Mouse (Mus musculus): Measurements from ENCODE around the gene Mbd3. TPM values are rescaled to one million over a fixed set of nuclear protein-coding genes. Genes with fewer than 3 reads are reported as not detected.
A peak's percentile ranks its signal among the peaks of the same experiment; 100 is the strongest.

Mbd3 gene
- polyA plus RNA-seq, 1 experiment from 2014 or later, result 216 TPM

DNA sequence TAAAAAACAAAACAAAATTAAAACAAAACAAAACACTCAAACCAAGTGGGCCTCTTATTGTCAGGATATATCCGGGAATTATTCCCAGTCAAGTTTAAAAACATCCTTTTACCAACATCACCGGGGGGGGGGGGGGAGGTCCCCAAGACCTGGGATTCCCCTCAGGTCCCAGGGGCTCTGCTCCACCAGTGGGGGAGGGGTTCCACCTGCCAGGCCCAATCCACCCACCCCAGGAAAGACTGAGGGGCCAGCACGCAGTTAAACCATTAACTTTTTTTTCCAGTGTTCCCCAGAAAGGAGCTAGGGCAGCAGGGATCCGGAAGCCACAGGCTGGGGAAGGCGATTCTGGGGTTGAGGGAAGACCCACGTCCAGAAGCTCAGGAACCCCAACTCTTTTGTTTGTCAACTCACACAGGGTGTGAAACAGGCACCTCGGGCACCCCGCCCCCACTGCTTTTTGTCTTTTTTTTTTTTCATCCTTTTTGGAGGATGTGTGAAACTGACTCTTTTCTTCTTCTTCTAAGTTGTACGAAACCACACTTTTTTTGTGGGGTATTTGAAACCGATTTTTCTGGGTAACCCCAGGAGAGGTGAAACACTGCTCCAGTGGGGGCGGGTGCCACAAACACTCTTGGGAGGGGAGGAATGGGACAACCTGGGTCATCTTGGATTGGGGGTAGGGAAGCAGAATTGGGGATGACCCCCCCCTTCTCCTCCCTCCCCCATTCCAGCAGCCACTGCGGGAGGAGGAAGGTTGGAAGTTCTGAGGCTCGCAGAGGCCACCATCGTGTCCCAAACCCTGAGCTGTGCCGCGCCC, 32.4 kb upstream of the Mbd3 start:
- no peak for DNase-seq (ENCODE audit: low spot score)
- Histone ChIP-seq H3K27me3 (replicated peaks; ENCODE audit: control insufficient read depth, insufficient read depth, low read length) (no peaks in the 10 kb centered on the region), H3K4me1 (ENCODE audit: control insufficient read depth, insufficient read depth, low read length) (peaks cover 5% of the 10 kb centered on the region; the same call in 1 of the 2 replicates), H3K4me3 (ENCODE audit: low read depth, low read length) (peak overlapping the region; percentile 84), H3K36me3 (ENCODE audit: control insufficient read depth, insufficient read depth, low read length) (peaks cover 44% of the 10 kb centered on the region), H3K27ac (ENCODE audit: low read depth, low read length) (peak overlapping the region; percentile 28; the same call in 1 of the 2 replicates), H3K9ac (ENCODE audit: low read length) (peak overlapping the region; percentile 96), H3K4me2 (ENCODE audit: low read length) (peak overlapping the region; percentile 64), H3K9me3 (replicated peaks; ENCODE audit: control insufficient read depth, low read length) (no peaks in the 10 kb centered on the region)
- no peak for ATAC-seq
- WGBS, result 15% methylated on average over 15 of the region's 16 CpGs

DNA sequence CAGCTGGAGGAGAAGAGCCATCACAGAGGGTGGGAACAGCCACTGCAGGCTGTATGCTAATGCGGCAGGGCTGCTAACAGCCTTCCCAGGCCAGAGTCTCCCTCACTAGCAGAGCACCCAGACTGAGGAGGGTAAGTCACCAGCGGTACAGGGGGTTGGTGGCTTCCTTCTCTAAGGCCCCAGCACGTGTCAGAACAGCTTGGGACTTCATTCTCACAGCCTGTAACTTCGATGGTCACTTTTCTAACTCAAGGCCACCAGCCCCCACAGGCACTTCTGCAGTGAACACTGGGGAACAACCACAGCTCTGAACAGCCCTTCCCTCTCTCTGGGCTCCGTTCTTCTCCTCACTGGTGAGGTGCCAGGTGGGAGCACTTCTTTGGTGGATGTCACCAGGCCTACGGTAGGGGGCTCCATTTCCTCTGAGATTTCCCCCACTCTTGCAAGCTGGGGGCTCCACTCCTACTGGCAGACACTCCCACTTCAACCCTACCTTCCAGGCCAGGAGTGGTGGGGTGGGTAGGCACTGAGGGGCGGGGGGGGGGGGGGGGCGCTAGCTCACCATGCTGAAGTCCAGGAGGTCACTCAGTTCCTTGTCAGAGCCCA, 31.1 kb upstream of the Mbd3 start:
- no peak overlapping the region for H3K4me3 ChIP-seq (ENCODE audit: low read depth, low read length)
- no peak overlapping the region for H3K27ac ChIP-seq (ENCODE audit: low read depth, low read length)
- WGBS, result 86% methylated on average over 8 of the region's 8 CpGs
- peaks cover 5% of the 10 kb centered on the region; the same call in 1 of the 2 replicates for H3K4me1 ChIP-seq (ENCODE audit: control insufficient read depth, insufficient read depth, low read length)
- no peak overlapping the region for H3K9ac ChIP-seq (ENCODE audit: low read length)
- no peaks in the 10 kb centered on the region for H3K9me3 ChIP-seq (replicated peaks; ENCODE audit: control insufficient read depth, low read length)
- 0 out of 2 replicates have a peak overlapping the region, but pooled peaks have one; percentile 64 for H3K4me2 ChIP-seq (ENCODE audit: low read length)
- no peaks in the 10 kb centered on the region for H3K27me3 ChIP-seq (replicated peaks; ENCODE audit: control insufficient read depth, insufficient read depth, low read length)
- H3K36me3 ChIP-seq (ENCODE audit: control insufficient read depth, insufficient read depth, low read length), result peaks cover 57% of the 10 kb centered on the region
- ATAC-seq (no peak), DNase-seq (ENCODE audit: low spot score) (no peak)

DNA sequence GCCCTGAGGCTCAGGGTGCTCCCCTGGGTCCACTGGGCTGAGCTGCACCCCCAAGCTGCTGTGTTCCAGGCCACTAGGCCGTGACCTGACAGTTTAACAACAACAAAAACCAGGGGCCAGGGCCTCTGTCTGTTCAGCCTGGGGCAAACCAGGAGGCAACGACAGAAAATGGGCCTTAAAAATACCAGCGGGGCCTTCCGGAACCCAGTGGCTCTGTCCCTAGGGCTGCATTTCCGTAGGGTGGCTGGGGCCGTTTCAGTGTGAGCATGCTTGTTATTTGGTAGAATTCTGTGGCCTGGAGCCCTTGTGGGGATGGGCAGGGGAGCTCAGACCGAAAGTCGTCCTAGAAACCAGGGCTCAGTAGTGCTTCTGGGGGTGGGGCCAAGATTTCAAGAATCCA, 30.4 kb upstream of the Mbd3 start:
- Histone ChIP-seq H3K36me3 (ENCODE audit: control insufficient read depth, insufficient read depth, low read length) (peaks cover 64% of the 10 kb centered on the region), H3K4me3 (ENCODE audit: low read depth, low read length) (no peak overlapping the region), H3K27ac (ENCODE audit: low read depth, low read length) (no peak overlapping the region), H3K4me1 (ENCODE audit: control insufficient read depth, insufficient read depth, low read length) (peaks cover 5% of the 10 kb centered on the region; the same call in 1 of the 2 replicates), H3K9me3 (replicated peaks; ENCODE audit: control insufficient read depth, low read length) (no peaks in the 10 kb centered on the region), H3K4me2 (ENCODE audit: low read length) (no peak overlapping the region), H3K27me3 (replicated peaks; ENCODE audit: control insufficient read depth, insufficient read depth, low read length) (no peaks in the 10 kb centered on the region), H3K9ac (ENCODE audit: low read length) (no peak overlapping the region)
- no peak for DNase-seq (ENCODE audit: low spot score)
- no peak for ATAC-seq
- WGBS, result 81% methylated on average over 8 of the region's 8 CpGs

GRCm38 (mm10) chr10:80425041-80425440, 25.7 kb upstream of the Mbd3 start:
- ATAC-seq (no peak), DNase-seq (ENCODE audit: low spot score) (no peak)
- Histone ChIP-seq H3K27me3 (replicated peaks; ENCODE audit: control insufficient read depth, insufficient read depth, low read length) (no peaks in the 10 kb centered on the region), H3K36me3 (ENCODE audit: control insufficient read depth, insufficient read depth, low read length) (peaks cover 91% of the 10 kb centered on the region), H3K4me1 (ENCODE audit: control insufficient read depth, insufficient read depth, low read length) (peaks cover 8% of the 10 kb centered on the region), H3K27ac (ENCODE audit: low read depth, low read length) (no peak overlapping the region), H3K9me3 (replicated peaks; ENCODE audit: control insufficient read depth, low read length) (no peaks in the 10 kb centered on the region), H3K4me3 (ENCODE audit: low read depth, low read length) (no peak overlapping the region), H3K4me2 (ENCODE audit: low read length) (no peak overlapping the region), H3K9ac (ENCODE audit: low read length) (no peak overlapping the region)
- WGBS, result 95% methylated on average over 3 of the region's 3 CpGs

GRCm38 (mm10) chr10:80423562-80423961, 24.2 kb upstream of the Mbd3 start:
- no peaks in the 10 kb centered on the region for H3K27me3 ChIP-seq (replicated peaks; ENCODE audit: control insufficient read depth, insufficient read depth, low read length)
- ATAC-seq (no peak), DNase-seq (ENCODE audit: low spot score) (peak; percentile 29)
- no peak overlapping the region for H3K4me3 ChIP-seq (ENCODE audit: low read depth, low read length)
- H3K9me3 ChIP-seq (replicated peaks; ENCODE audit: control insufficient read depth, low read length), result no peaks in the 10 kb centered on the region
- peaks cover 91% of the 10 kb centered on the region for H3K36me3 ChIP-seq (ENCODE audit: control insufficient read depth, insufficient read depth, low read length)
- no peak overlapping the region for H3K4me2 ChIP-seq (ENCODE audit: low read length)
- WGBS, result 41% methylated on average over 4 of the region's 4 CpGs
- H3K27ac ChIP-seq (ENCODE audit: low read depth, low read length), result peak overlapping the region; percentile 52
- H3K4me1 ChIP-seq (ENCODE audit: control insufficient read depth, insufficient read depth, low read length), result peaks cover 18% of the 10 kb centered on the region
- no peak overlapping the region for H3K9ac ChIP-seq (ENCODE audit: low read length)

GRCm38 (mm10) chr10:80421651-80422472, 22.5 kb upstream of the Mbd3 start:
- no peak overlapping the region for H3K9ac ChIP-seq (ENCODE audit: low read length)
- H3K36me3 ChIP-seq (ENCODE audit: control insufficient read depth, insufficient read depth, low read length), result peaks cover 91% of the 10 kb centered on the region
- peak overlapping the region; percentile 19; the same call in 1 of the 2 replicates for H3K4me2 ChIP-seq (ENCODE audit: low read length)
- H3K27me3 ChIP-seq (replicated peaks; ENCODE audit: control insufficient read depth, insufficient read depth, low read length), result no peaks in the 10 kb centered on the region
- peak; percentile 59 for DNase-seq (ENCODE audit: low spot score)
- no peak overlapping the region for H3K4me3 ChIP-seq (ENCODE audit: low read depth, low read length)
- no peaks in the 10 kb centered on the region for H3K9me3 ChIP-seq (replicated peaks; ENCODE audit: control insufficient read depth, low read length)
- ATAC-seq, result peak; percentile 54
- WGBS, result 75% methylated on average over 9 of the region's 9 CpGs
- H3K4me1 ChIP-seq (ENCODE audit: control insufficient read depth, insufficient read depth, low read length), result peaks cover 21% of the 10 kb centered on the region
- peak overlapping the region; percentile 79 for H3K27ac ChIP-seq (ENCODE audit: low read depth, low read length)

GRCm38 (mm10) chr10:80421208-80421607, 21.9 kb upstream of the Mbd3 start:
- H3K4me1 ChIP-seq (ENCODE audit: control insufficient read depth, insufficient read depth, low read length), result peaks cover 21% of the 10 kb centered on the region
- H3K9me3 ChIP-seq (replicated peaks; ENCODE audit: control insufficient read depth, low read length), result no peaks in the 10 kb centered on the region
- 94% methylated on average over 8 of the region's 8 CpGs for WGBS
- no peaks in the 10 kb centered on the region for H3K27me3 ChIP-seq (replicated peaks; ENCODE audit: control insufficient read depth, insufficient read depth, low read length)
- no peak overlapping the region for H3K9ac ChIP-seq (ENCODE audit: low read length)
- DNase-seq (ENCODE audit: low spot score) (no peak), ATAC-seq (no peak)
- peak overlapping the region; percentile 79; the same call in 1 of the 2 replicates for H3K27ac ChIP-seq (ENCODE audit: low read depth, low read length)
- no peak overlapping the region for H3K4me3 ChIP-seq (ENCODE audit: low read depth, low read length)
- peaks cover 91% of the 10 kb centered on the region for H3K36me3 ChIP-seq (ENCODE audit: control insufficient read depth, insufficient read depth, low read length)
- H3K4me2 ChIP-seq (ENCODE audit: low read length), result no peak overlapping the region

DNA sequence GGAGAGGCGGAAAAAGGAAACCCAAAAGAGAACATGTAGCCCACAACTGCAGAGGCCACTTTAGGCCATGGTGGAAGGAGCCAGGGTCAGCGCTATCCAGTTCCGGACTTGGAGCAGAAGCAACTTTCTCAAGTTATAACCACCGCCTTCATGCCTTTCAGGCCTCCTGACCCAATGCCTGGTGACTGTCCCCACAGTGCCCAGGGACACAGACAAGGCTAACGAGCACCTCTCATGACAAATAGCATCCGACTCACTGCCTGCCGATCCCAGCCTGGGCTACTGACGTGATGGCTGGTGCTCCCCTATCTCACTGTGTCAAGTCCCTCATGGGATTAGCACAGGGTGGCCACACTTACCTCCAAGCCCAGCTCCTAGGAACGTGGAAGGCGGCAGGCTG, 21.4 kb upstream of the Mbd3 start:
- peaks cover 21% of the 10 kb centered on the region for H3K4me1 ChIP-seq (ENCODE audit: control insufficient read depth, insufficient read depth, low read length)

More for the DNA sequence above, 21.4 kb upstream of the Mbd3 start:
- DNase-seq (ENCODE audit: low spot score) (no peak), ATAC-seq (no peak)
- 0 out of 2 replicates have a peak overlapping the region, but pooled peaks have one; percentile 79 for H3K27ac ChIP-seq (ENCODE audit: low read depth, low read length)
- no peak overlapping the region for H3K9ac ChIP-seq (ENCODE audit: low read length)
- no peaks in the 10 kb centered on the region for H3K27me3 ChIP-seq (replicated peaks; ENCODE audit: control insufficient read depth, insufficient read depth, low read length)
- WGBS, result 90% methylated on average over 10 of the region's 10 CpGs
- H3K36me3 ChIP-seq (ENCODE audit: control insufficient read depth, insufficient read depth, low read length), result peaks cover 91% of the 10 kb centered on the region
- H3K4me3 ChIP-seq (ENCODE audit: low read depth, low read length), result no peak overlapping the region
- H3K9me3 ChIP-seq (replicated peaks; ENCODE audit: control insufficient read depth, low read length), result no peaks in the 10 kb centered on the region
- no peak overlapping the region for H3K4me2 ChIP-seq (ENCODE audit: low read length)

Measured in forebrain, embryonic 14.5 days (tissue).